Mouse (Mus musculus): ENCODE results near the gene Psmd3.
A peak's percentile ranks its signal among the peaks of the same experiment; 100 is the strongest.
"Not testable (repeated sequence)": the region's sequence is repeated elsewhere in the genome, so short reads cannot be mapped to it uniquely, and the experiment has no call there.

Gene Psmd3

DNA sequence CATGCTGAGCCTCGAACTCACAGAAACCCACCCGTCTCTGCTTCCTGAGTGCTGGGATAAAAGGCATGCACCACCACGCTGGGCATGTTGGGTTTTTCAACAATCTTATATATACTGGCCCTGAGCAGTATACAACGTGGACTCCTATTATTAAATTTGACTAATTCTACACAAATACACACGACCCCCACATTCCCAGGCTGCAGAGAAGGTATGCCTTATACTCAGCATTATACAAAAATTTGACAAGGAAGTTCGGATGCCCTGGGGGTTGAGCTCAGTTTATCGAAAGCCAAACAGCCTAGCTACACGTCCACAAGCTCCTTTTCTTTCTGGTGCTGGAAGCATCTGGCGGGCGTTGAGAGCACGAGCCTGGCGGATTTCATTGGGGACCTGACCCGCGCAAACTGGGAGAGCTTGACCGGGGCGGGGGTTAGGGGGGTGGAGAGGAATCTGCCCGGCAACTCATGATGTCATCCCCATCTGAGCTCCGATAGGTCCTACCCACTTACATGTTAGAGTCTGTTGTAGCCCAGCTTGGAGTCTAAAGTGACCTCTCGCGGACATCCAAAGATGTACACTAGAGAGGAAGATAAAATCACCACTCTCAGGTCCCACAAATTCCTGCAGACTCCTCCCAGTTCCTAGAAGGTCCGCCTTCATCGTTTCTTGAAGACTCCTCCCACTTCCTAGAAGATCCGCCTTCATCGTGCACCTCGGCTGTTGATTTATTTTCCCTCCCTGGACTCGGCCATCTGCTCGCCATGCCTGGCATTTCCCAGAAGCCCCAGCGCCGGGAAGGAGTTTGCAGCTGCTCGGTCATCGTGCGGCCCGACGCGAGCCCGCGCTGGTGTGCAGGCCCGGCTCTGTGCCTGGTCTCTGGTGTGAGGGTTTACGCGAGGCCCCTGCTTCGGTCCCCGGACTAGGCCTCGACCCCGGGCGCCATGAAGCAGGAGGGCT lies at the start of gene Psmd3:
Gene Psmd3 (plus strand): TSS at position 769 of the 960 bp plus-strand sequence.
- DNase-seq: peak; percentile 100

DNA sequence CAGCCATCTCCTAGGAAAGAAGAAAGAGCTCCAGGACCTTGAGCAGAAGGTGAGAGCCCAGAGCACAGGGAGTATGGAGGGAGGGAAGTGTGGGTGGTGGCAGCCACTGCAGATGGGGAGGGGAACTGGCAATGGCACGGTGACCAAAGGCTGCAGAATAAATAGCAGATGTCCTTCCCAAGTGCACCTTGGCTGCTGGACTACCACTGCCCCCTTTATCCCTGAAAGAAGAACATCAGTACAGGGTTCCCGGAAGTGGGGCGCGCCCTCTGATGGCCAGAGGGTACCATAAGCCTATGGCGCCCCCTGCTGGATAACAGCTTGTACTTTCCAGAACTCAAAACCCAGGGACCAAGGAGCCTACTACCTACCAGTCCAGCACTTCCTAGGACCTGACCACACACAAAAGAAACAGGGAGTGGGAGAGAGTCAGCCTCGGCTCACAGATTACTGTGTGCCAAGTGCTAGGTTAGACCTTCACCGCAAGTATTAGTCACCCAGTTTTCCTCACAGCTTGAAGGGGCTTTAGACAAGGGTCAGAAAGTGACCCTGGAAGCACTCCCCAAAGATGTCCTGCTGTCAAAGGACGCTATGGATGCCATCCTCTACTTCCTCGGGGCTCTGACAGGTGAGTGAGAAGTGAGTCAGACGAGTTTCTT lies 46.9 kb upstream of the Psmd3 start:
- peak; percentile 68 for DNase-seq

DNA sequence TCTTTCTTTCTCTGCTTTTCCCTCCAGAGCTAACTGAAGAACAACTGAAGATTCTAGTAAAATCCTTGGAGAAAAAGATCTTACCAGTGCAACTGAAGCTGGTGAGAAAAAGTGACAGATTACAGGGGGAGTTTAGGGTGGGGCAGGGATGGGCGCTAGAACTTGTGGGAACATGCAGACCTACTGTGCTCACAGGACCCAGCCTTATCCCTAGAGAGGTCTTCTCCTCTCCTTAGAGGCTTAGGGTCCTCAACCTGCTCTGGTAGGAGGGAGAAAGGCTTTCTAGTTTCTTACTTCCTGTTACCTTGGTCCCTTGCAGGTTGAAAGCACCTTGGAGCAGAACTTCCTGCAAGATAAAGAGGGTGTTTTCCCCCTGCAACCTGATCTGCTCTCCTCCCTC lies 44.9 kb upstream of the Psmd3 start:
- no peak for DNase-seq

DNA sequence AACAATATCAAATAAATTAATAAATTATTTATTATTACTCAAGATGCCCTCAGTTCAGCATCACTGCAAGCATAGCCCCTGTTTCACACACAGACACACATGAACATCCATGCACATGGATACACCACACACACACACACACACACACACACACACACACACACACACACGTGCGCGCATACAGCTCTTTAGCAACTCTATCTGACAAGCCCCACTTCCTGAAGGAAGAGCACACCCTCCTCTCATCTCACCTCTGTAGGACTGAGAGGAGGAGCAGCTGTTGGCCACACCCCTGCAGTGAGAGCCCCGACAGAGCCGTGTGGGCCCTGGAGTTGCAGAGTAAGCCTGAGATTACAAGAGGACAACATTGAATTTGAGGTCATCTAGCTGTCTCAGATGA lies 42.3 kb upstream of the Psmd3 start:
- no peak for DNase-seq

DNA sequence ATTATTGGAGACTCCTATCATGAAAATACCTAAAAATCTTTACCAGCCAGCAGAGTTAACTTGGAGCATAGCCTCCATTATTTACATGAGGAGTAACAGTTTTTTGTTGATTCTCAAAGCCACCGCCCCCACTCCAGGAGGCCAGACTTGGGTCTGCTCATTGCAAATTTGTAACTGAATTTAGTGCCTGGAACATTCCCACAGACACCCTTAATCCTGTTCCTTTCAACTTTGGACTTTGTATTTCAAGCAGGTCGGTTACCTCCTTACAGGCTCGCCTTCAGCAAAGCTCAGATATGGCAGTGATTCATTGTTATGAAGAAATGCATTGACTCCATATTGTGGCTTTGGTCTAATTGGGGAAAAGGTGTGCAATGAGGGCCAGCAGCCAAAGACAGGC lies 37.6 kb upstream of the Psmd3 start:
- no peak for DNase-seq

DNA sequence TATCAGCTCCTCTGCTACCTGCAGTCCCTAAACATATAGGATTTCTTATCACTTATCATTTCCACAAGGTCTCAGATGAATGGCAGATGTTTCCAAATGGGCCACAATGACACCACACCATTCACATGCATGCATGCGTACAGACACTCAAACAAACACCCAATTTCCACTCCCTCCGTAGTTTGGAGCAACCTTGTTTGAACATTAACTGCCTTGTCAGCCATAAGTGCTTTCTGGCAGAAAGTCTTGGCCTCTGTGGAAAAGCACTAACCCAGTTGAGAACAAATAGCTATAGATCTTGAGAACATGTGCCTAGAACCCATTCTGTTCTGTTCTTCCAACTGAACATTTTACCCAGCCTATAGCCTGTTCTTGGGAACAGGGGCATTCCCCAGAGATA lies 36.4 kb upstream of the Psmd3 start:
- no peak for DNase-seq

DNA sequence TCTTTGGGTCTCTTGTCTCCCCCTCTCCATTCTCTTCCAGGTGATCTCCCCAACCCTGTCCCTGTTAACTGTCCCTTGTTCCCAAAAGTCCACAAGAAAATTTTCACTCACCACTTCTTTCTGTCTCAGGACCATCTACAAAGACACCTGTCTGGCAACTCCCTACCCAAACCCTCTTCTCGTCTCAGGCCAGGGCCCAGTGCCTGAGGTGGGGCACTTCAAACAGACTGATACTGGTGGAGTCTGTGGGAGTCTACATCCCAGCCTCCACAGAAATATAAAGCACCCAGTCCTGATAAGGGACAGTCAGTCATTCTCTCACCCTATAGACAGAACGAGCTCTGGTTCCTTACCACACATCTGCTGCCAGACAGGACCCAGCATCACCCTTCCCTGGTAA lies 35.9 kb upstream of the Psmd3 start, which contains the start of gene Gsdma2:
Gene Gsdma2 (plus strand): TSS at position 301 of the 400 bp plus-strand sequence.
- DNase-seq: no peak

DNA sequence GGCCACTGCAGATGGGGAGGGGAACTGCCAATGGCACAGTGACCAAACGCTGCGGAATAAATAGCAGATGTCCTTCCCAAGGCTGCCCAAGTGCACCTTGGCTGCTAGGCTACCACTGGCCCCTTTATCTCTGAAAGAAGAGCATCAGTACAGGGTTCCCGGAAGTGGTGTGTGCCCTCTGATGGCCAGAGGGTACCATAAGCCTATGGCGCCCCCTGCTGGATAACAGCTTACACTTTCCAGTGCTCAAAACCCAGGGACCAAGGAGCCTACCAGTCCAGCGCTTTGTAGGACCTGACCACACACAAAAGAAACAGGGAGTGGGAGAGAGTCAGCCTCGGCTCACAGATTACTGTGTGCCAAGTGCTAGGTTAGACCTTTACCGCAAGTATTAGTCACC lies 27.3 kb upstream of the Psmd3 start:
- DNase-seq: peak; percentile 79

DNA sequence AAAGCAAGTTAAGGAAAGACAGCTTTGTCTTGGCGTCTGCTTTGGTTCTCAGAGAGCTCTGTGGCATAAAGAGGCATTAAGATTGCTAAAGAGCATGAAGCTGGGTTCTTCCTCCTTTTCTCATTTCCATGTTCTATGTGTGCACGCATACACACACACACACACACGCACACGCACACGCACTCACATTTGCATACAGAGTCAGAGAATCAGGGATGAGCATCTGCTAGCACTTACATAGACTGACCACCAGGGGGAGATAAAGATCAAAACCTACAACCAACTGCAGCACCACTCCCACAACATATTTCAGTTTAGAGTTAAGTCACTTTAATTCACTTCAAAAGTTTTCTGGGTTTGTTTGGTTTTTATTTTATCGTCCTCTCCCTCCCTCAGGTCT lies 21.8 kb upstream of the Psmd3 start:
- DNase-seq: peak; percentile 85

DNA sequence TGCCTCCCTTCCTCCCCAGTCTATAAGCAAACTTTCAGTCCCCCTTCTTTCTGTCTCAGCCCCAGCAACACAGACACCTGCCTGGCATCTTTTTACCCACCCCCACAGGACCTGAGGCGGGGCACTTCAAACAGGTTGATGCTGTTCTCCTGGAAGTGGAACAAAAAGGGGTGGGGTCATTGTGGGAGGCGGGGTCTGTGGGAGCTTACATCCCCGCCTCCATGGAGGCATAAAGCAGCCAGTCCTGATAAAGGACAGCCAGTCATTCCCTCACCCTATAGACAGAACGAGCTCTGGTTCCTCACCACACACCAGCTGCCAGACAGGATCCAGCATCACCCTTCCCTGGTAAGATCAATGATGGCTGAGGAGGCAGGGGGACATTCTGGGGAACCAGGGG lies 18.3 kb upstream of the Psmd3 start, which contains the start of gene Gsdma:
Gene Gsdma (plus strand): TSS at position 261 of the 400 bp plus-strand sequence.
- DNase-seq: peak; percentile 15

DNA sequence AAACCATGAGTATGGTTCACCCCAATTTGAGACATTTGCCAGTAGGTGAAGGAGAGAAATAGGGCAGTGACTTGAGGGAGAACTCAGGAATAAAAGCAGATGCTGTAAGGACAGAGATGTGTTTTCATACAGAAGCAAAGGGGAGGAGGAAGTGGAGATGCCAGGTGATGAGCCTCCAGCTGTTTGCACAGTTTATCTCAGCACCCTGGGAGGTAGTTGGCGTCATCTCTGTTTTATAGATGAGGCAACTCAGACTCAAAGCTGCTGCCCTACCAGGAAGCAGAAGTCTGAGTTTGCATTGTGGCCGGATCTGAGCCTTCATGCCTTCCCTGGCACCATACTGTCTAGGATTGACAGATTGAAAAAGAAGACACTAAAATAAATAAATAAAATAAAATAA lies 13.4 kb upstream of the Psmd3 start:
- DNase-seq: no peak

DNA sequence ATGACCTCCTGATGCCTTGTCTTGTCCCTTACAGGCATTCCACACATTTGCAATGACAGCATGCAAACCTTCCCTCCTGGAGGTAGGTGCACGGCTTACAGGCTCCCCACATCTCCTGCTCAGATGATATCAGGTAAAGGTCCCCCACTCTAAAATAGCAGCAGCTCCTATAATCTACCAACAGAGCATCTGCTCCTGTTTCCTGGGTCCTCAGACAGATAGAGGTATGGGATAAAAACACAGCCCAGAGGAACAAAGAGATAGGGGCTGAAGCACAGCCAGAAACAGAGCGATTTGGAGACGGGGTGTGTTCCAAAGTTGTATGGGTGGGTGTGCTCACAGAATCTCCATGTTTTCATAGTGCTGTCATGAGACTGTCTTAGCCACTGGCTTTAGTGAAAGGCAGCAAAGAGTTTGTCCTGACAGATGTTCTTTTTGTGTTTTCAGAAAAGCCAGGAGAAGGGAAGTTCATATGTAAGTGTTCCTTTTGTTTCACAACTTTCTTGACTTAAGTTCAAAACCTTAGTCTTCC lies 11.0 kb upstream of the Psmd3 start:
- DNase-seq: no peak

DNA sequence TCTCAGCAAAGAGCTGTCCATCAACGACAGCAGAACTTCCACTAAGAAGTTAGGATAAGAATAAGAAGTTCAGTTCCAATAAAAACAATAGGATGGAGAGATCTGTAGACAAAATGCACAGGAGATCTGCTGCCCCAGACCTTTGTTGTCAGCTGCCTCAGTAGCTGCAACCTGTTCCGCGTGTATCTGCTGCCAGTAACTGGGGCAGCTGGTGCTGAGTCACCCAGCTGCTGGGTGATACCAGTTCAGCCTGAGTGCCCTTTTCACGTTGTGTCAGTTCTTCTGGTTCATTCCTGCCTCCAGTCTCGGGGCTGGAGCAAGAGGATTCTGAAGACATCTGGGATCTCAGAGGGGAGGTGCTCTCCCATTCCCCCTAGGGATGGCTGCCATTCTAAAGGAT lies 10.5 kb upstream of the Psmd3 start:
- DNase-seq: peak; percentile 18

DNA sequence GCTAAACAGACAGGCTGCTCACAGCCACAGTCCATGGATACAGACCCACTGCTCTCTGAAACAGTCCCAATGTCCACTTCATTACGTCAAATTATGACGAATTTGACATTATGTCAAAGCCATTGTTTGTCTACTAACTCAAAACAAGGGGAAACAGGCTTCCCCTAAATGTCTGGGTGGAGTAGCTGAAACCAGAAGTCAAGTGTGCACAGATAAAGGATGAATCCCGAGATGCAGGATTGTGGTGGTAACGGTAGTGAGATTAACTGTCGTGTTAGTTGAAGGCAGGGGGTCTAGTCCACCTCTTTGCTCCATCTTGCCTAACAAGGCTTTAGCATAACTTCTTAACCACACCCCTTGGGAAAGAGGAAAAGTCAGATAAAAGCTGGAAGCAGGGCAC lies 9.9 kb upstream of the Psmd3 start:
- DNase-seq: no peak

DNA sequence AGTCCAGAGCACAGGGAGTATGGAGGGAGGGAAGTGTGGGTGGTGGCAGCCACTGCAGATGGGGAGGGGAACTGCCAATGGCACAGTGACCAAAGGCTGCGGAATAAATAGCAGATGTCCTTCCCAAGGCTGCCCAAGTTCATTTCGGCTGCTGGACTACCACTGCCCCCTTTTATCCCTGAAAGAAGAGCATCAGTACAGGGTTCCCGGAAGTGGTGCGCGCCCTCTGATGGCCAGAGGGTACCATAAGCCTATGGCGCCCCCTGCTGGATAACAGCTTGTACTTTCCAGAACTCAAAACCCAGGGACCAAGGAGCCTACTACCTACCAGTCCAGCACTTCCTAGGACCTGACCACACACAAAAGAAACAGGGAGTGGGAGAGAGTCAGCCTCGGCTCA lies 9.2 kb upstream of the Psmd3 start:
- peak; percentile 85 for DNase-seq

DNA sequence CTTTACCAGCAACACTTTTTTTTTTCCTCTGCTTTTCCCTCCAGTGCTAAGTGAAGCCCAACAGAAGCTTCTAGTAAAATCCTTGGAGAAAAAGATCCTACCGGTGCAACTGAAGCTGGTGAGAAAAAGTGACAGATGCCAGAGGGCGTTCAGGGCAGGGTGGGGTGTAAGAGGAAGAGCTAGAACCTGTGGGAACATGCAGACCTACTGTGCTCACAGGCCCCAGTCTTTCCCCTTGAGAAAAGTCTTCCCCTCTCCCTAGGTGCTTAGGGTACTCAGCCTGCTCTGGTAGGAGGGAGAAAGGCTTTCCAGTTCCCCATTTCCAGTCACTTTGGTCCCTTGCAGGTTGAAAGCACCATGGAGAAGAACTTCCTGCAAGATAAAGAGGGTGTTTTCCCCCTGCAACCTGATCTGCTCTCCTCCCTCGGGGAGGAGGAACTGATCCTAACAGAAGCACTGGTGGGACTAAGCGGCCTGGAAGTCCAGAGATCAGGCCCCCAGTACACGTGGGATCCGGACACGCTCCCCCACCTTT lies 6.5 kb upstream of the Psmd3 start:
- DNase-seq: no peak

DNA sequence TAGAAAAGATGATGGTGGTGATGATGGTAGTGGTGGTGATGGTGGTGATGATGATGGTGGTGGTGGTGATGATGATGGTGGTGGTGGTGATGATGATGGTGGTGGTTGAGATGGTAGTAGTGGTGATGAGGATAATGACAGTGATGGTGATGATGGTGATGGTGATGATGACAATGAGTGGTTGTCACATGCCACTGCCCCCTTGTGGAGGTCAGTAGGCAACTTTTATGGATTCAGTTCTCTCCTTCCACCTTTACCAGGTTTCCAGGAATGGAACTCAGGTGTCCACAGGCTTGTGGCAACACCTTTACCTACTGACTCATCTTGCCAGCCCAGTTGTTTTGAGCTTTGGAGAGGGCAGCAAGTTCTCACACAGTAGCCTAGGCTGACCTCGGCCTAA lies 2.3 kb upstream of the Psmd3 start:
- no peak for DNase-seq

DNA sequence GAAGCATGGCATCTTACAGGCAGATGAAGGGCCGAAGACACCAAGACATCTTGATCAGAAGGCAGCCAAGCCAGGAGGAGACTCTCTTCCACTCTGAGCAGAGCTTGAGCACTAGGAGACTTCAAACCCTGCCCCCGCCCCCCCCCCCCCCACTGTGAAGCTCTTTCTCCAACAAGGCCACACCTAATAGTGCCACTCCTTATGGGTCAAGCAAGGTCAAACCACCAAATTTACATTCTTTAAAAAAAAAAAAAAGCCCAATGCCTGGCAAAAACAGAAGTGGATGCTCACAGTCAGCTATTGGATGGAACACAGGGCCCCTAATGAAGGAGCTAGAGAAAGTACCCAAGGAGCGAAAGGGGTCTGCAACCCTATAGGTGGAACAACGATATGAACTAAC lies 1.8 kb upstream of the Psmd3 start:
- not testable (repeated sequence) for DNase-seq

DNA sequence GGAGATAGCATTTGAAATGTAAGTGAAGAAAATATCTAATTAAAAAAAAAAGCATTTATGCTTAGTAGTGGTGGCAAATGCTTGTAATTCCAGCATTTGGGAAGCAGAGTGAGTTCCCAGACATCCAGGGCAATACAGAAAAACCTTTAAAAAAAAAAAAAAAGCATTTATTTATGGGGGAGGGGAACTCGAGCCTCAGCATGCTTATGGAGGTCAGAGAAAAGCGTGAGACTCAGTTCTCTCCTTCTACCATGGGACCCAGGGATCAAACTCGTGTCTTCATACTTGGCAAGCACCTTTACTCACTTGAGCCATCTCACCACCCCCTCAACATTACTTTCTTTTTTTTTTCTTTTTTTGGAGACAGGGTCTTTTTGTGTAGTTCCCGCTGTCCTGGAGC lies 1.2 kb upstream of the Psmd3 start:
- DNase-seq: no peak

DNA sequence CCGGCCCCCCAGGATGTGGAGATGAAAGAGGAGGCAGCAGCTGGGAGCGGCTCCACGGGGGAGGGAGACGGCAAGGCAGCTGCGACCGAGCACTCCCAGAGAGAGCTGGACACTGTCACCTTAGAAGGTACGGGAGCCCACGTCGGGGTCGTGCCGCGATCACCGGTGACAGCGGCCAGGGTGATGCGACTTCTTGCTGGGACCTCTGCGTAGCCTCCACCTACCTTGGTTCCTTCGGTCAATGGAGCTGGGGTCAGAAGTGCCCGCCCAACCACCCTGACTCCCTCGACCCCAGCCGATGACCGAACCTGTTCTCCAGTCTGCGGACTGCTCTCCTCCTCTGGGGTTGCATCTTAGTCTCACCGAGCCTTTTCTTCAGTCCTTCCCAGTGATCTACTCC lies 457 bp downstream of the Psmd3 start:
- no peak for DNase-seq

DNA sequence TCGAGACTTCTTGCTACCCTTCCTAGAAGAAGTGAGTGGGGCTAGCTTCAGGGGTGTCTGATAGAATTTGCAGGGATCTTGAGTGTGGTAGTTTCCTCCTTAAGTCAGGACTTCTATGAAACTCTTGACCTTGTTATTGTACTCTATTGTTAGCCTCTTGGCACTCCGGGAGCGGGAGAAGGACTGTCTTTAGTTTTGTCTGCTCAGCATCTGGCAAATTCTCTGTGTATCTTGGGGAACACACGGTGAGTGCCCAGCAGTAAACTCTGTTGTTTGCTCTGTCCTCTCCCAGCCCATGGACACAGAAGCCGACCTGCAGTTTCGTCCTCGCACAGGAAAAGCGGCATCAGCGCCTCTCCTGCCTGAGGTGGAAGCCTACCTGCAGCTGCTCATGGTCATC lies 3.3 kb downstream of the Psmd3 start:
- DNase-seq: no peak

DNA sequence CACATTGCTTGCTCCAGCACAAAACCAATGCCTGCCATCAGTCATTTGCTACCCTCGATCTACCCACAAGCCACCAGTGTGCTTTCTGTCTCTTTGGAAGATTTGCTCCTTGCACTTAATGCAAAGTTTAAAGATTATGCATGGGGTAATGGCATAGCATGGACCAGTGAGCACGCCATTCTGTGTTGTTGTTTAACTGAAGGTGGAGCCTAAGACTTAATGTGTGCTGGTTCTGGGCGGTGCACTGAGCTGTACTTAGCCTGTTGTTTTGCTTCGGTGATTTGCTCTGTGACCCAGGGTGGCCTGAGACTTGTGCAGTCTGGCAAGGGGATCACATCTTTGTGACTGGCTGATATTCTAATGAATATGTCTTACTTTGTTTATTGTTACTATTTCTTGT lies 4.6 kb downstream of the Psmd3 start:
- no peak for DNase-seq

DNA sequence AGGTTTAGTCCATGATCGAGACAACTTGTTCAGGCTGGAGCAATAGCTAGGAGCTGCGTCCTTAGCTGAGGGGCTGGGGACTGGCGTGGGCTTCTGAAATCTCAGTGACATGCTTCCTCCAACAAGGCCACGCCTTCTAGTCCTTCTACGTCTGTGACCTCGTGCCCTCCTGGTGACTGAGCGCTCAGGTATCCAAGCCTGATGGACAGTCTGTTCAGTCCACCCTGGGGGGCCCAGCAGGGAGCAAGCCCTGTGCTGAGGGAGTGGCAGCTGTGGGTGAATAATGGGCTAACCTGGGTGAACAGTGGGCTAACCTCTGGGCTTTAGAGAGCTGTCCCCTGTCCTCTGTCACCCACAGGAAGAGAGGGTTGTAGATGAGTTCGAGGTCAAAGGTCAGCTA lies 5.7 kb downstream of the Psmd3 start:
- DNase-seq: no peak

DNA sequence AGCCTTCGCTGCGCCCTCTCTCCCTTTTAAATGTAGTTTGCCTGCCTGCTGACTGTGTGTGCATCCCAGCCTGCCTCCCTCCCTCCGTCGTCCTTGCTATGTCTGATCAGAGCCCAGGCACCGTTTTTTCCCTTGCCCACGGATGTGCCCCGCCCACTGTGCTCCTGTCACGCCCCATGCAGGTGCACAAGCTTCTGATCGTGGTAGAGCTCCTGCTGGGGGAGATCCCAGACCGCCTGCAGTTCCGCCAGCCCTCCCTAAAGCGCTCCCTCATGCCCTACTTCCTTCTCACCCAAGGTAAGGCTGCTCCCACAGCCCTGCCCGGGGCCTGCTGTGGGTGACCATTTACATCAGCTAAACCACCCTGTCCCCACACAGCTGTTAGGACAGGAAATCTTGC lies 10.8 kb downstream of the Psmd3 start:
- DNase-seq: no peak
